Mouse (Mus musculus) left cerebral cortex, postnatal 10 days (tissue): ENCODE measurements around the gene Yif1b. TPM values are rescaled to one million over a fixed set of nuclear protein-coding genes. Genes with fewer than 3 reads are reported as not detected.
A peak's percentile ranks its signal among the peaks of the same experiment; 100 is the strongest.

Experiments
- DNase-seq, 2 experiments: peaks; one replicate each; pipeline ENCODE4 v3.0.0; 2021 to 2022; ENCODE audit warnings: low spot score in 2 of 2, mixed read lengths in 1 of 2; ENCODE audit errors: extremely low spot score in 1 of 2
- intact Hi-C: fragments of 180-260 bp; cut with DNase I; formaldehyde crosslinking; loops from one replicate; pipeline ENCODE4 v1.15.1; 2025
- total RNA-seq, 2 experiments: library from RNA; stranded (reverse); gene quantifications; 2 replicates each; pipeline ENCODE4 v1.2.3; 2021

Gene Yif1b
- total RNA-seq, 2 experiments from 2014 or later: 41.6 to 42.1 TPM

GRCm38 (mm10) chr7:29271687-29272465 is 33.7 kb downstream of the Yif1b start:
- intact Hi-C loops: no loop called here
- DNase-seq: no peak

GRCm38 (mm10) chr7:29276715-29277114 is 38.6 kb downstream of the Yif1b start:
- intact Hi-C loops: no loop called here

GRCm38 (mm10) chr7:29277510-29277909 is 39.4 kb downstream of the Yif1b start:
- DNase-seq: no peak
- intact Hi-C loops: no loop called here

More at GRCm38 (mm10) chr7:29276715-29277114, 38.6 kb downstream of the Yif1b start:
- DNase-seq: no peak

GRCm38 (mm10) chr7:29279261-29279660 is 41.1 kb downstream of the Yif1b start:
- no peak for DNase-seq
- intact Hi-C loops: no loop called here

GRCm38 (mm10) chr7:29279924-29280323 is 41.8 kb downstream of the Yif1b start:
- intact Hi-C loops: no loop called here
- DNase-seq: no peak

GRCm38 (mm10) chr7:29280801-29281200 is 42.7 kb downstream of the Yif1b start:
- no peak for DNase-seq
- intact Hi-C loops: no loop called here

- intact Hi-C loops: no loop called here
- peak in 1 of 2 experiments; percentile 64 for DNase-seq
These were observed 43.3 kb downstream of the Yif1b start, which contains the start of gene Spint2 for GRCm38 (mm10) chr7:29281201-29282073. TSS of gene Spint2 (minus strand) at chr7:29281912.

GRCm38 (mm10) chr7:29282074-29282554 is 44.0 kb downstream of the Yif1b start:
- no peak for DNase-seq
- intact Hi-C loops: no loop called here

GRCm38 (mm10) chr7:29283876-29284275 is 45.7 kb downstream of the Yif1b start:
- no peak for DNase-seq
- intact Hi-C loops: no loop called here

- DNase-seq: no peak
These were observed 46.4 kb downstream of the Yif1b start for GRCm38 (mm10) chr7:29284523-29284922.

GRCm38 (mm10) chr7:29287481-29287880 is 49.4 kb downstream of the Yif1b start:
- intact Hi-C loops: no loop called here
- DNase-seq: no peak

More at GRCm38 (mm10) chr7:29284523-29284922, 46.4 kb downstream of the Yif1b start:
- intact Hi-C loops: no loop called here

GRCm38 (mm10) chr7:29288079-29288478 is 50.0 kb downstream of the Yif1b start:
- no peak for DNase-seq
- intact Hi-C loops: no loop called here

- peak in 1 of 2 experiments; percentile 84 for DNase-seq
- intact Hi-C loops: no loop called here
These were observed 51.0 kb downstream of the Yif1b start, which contains the start of gene Ppp1r14a for GRCm38 (mm10) chr7:29288942-29289638. TSS of gene Ppp1r14a (plus strand) at chr7:29289308.

- intact Hi-C loops: no loop called here
- no peak for DNase-seq
These were observed 51.7 kb downstream of the Yif1b start for GRCm38 (mm10) chr7:29289856-29290255.

GRCm38 (mm10) chr7:29290691-29291485 is 52.8 kb downstream of the Yif1b start:
- intact Hi-C loops: no loop called here
- DNase-seq: peak in 1 of 2 experiments; percentile 35

GRCm38 (mm10) chr7:29291616-29292457 is 53.7 kb downstream of the Yif1b start:
- intact Hi-C loops: no loop called here
- DNase-seq: peak in 1 of 2 experiments; percentile 46

- intact Hi-C loops: no loop called here
These were observed 54.4 kb downstream of the Yif1b start for GRCm38 (mm10) chr7:29292458-29293098.

More at GRCm38 (mm10) chr7:29292458-29293098, 54.4 kb downstream of the Yif1b start:
- DNase-seq: peak in 1 of 2 experiments; percentile 42
